ENCODE assay signal across 10 mouse cellular contexts in genomic region chr15:102248812-102249191, GRCm38 (mm10). TPM values are rescaled to one million over a fixed set of nuclear protein-coding genes. Genes with fewer than 3 reads are reported as not detected.
A peak's percentile ranks its signal among the peaks of the same experiment; 100 is the strongest.
DNase-seq lines count a peak whose midpoint lies in the region; ATAC-seq and TF ChIP-seq lines count a peak whose summit lies in the region.
"Had no signal": no experiment of that assay in that cellular context is flagged by ENCODE, and none has a peak within 500 bp of the region (broad histone marks: within the 10 kb centered on the region; RNA-seq: fewer than 3 reads in every experiment).

No protein-coding gene starts in this region.

- H3K4me3 ChIP-seq in kidney, embryonic 14.5 days (ENCODE audit: low read length), result peak overlapping the region; percentile 30; the same call in 1 of the 2 replicates
- H3K4me3 ChIP-seq in forebrain, embryonic 13.5 days, result no peak overlapping the region
- H3K4me3 ChIP-seq in liver, embryonic 11.5 days (ENCODE audit: low read depth, low read length), result no peak overlapping the region
- H3K4me3 ChIP-seq in midbrain, postnatal 0 days (ENCODE audit: low read depth, low read length), result no peak overlapping the region

- peak overlapping the region; percentile 96 for H3K27ac ChIP-seq in kidney, embryonic 14.5 days (ENCODE audit: low read depth, low read length)
- H3K27ac ChIP-seq in forebrain, embryonic 13.5 days, result no peak overlapping the region
- peak overlapping the region; percentile 81; the same call in 1 of the 2 replicates for H3K27ac ChIP-seq in liver, embryonic 11.5 days (ENCODE audit: low read depth, low read length)
- no peak overlapping the region for H3K27ac ChIP-seq in midbrain, postnatal 0 days (ENCODE audit: low read depth, low read length)

- no peak overlapping the region for H3K9ac ChIP-seq in kidney, embryonic 14.5 days (ENCODE audit: low read depth, low read length)
- H3K9ac ChIP-seq in forebrain, embryonic 13.5 days, result no peak overlapping the region
- no peak overlapping the region for H3K9ac ChIP-seq in liver, embryonic 11.5 days (ENCODE audit: low read depth, low read length)
- H3K9ac ChIP-seq in midbrain, postnatal 0 days (replicated peaks; ENCODE audit: low read length, poor library complexity, severe bottlenecking), result no peak overlapping the region

- 0 out of 2 replicates have a peak, but pooled peaks cover 3% of the 10 kb centered on the region for H3K36me3 ChIP-seq in kidney, embryonic 14.5 days (ENCODE audit: control insufficient read depth, insufficient read depth, low read length)
- no peaks in the 10 kb centered on the region for H3K36me3 ChIP-seq in forebrain, embryonic 13.5 days (ENCODE audit: poor library complexity, severe bottlenecking)
- H3K36me3 ChIP-seq in liver, embryonic 11.5 days (ENCODE audit: control insufficient read depth, insufficient read depth, low read length), result no peaks in the 10 kb centered on the region
- H3K36me3 ChIP-seq in midbrain, postnatal 0 days (ENCODE audit: insufficient read depth, low read length), result no peaks in the 10 kb centered on the region

- H3K4me2 ChIP-seq in kidney, embryonic 14.5 days (replicated peaks; ENCODE audit: low read depth, low read length), result peak overlapping the region; percentile 81
- H3K4me2 ChIP-seq in forebrain, embryonic 13.5 days, result peak overlapping the region; percentile 97; the same call in 1 of the 2 replicates
- peak overlapping the region; percentile 89; the same call in 1 of the 2 replicates for H3K4me2 ChIP-seq in liver, embryonic 11.5 days
- H3K4me2 ChIP-seq in midbrain, postnatal 0 days (ENCODE audit: low read depth, low read length, poor library complexity, severe bottlenecking), result no peak overlapping the region

- 4% methylated on average over 3 of the region's 3 CpGs for WGBS in kidney, embryonic 14.5 days
- 0% methylated on average over 2 of the region's 3 CpGs for WGBS in forebrain, embryonic 13.5 days
- 0% methylated on average over 3 of the region's 3 CpGs for WGBS in liver, embryonic 11.5 days
- WGBS in midbrain, postnatal 0 days, result 8% methylated on average over 3 of the region's 3 CpGs

- no peak for DNase-seq in kidney, adult 11 months
- DNase-seq in NIH3T3 (ENCODE audit: low read depth), result peak; percentile 89
- DNase-seq in liver, embryonic 11.5 days (ENCODE audit: low spot score), result no peak
- DNase-seq in spleen, adult 18-20 months, result no peak
- no peak for DNase-seq in adrenal gland, adult 18-20 months (ENCODE audit: low spot score in 2 of 2)
- DNase-seq in midbrain, postnatal 0 days (ENCODE audit: low spot score), result no peak

- H3K27me3 ChIP-seq in kidney, embryonic 14.5 days (ENCODE audit: control insufficient read depth, insufficient read depth, low read length), result no peaks in the 10 kb centered on the region; the same call in 1 of the 2 replicates
- peaks cover 60% of the 10 kb centered on the region for H3K27me3 ChIP-seq in forebrain, embryonic 13.5 days
- H3K27me3 ChIP-seq in liver, embryonic 11.5 days (replicated peaks; ENCODE audit: control insufficient read depth, insufficient read depth, low read length), result peaks cover 91% of the 10 kb centered on the region
- H3K27me3 ChIP-seq in midbrain, postnatal 0 days (ENCODE audit: insufficient read depth, low read length), result peaks cover 17% of the 10 kb centered on the region

- no peaks in the 10 kb centered on the region for H3K9me3 ChIP-seq in kidney, embryonic 14.5 days (ENCODE audit: control insufficient read depth, low read length)
- H3K9me3 ChIP-seq in forebrain, embryonic 13.5 days (replicated peaks), result no peaks in the 10 kb centered on the region
- H3K9me3 ChIP-seq in liver, embryonic 11.5 days (ENCODE audit: control insufficient read depth, low read length), result no peaks in the 10 kb centered on the region
- H3K9me3 ChIP-seq in midbrain, postnatal 0 days (ENCODE audit: low read length), result no peaks in the 10 kb centered on the region

- ATAC-seq in kidney, embryonic 14.5 days (ENCODE audit: low FRiP score, low TSS enrichment), result no peak
- ATAC-seq in forebrain, embryonic 13.5 days, result no peak
- ATAC-seq in liver, embryonic 11.5 days (replicated peaks; ENCODE audit: low FRiP score), result no peak
- no peak for ATAC-seq in midbrain, postnatal 0 days (ENCODE audit: low FRiP score)

- peaks cover 38% of the 10 kb centered on the region for H3K4me1 ChIP-seq in kidney, embryonic 14.5 days (ENCODE audit: control insufficient read depth, insufficient read depth, low read length)
- peaks cover 48% of the 10 kb centered on the region for H3K4me1 ChIP-seq in forebrain, embryonic 13.5 days
- peaks cover 32% of the 10 kb centered on the region for H3K4me1 ChIP-seq in liver, embryonic 11.5 days (replicated peaks; ENCODE audit: control insufficient read depth, insufficient read depth, low read length)
- peaks cover 3% of the 10 kb centered on the region; the same call in 1 of the 2 replicates for H3K4me1 ChIP-seq in midbrain, postnatal 0 days (ENCODE audit: insufficient read depth, low read length)

- no peak for TF ChIP-seq CTCF in midbrain, postnatal 0 days (IDR thresholded peaks at IDR 0.05)

RNA-seq across cellular contexts. Expression of gene Rarg, which starts 8.5 kb away (rescaled TPM):
- polyA plus RNA-seq in kidney, embryonic 14.5 days (2014; fragmentation: Nextera tagmentation; extraction: Ambion mirVana), result 17.9 and 23.9 TPM in 2 replicates
- polyA plus RNA-seq in forebrain, embryonic 13.5 days (2015; fragmentation: Nextera tagmentation; extraction: Ambion mirVana), result 3.2 and 4.2 TPM in 2 replicates
- polyA plus RNA-seq in liver, embryonic 11.5 days (2014; fragmentation: Nextera tagmentation; extraction: Ambion mirVana), result 11.1 and 11.5 TPM in 2 replicates
- 10 to 100 TPM; 21.7 to 27.2 TPM for total RNA-seq in adrenal gland, adult 18-20 months (2021)
- total RNA-seq in midbrain, postnatal 0 days (2014; rRNA removed), result 4.4 and 12.6 TPM in 2 replicates
- polyA plus RNA-seq in midbrain, postnatal 0 days (2015; fragmentation: Nextera tagmentation; extraction: Ambion mirVana), result 3.9 and 4.2 TPM in 2 replicates

RNA-seq across cellular contexts. Expression of gene Itgb7, which starts 17.1 kb away (rescaled TPM):
- polyA plus RNA-seq in kidney, embryonic 14.5 days (2014; fragmentation: Nextera tagmentation; extraction: Ambion mirVana), result 1.1 and 1.7 TPM in 2 replicates
- 0.32 and 0.48 TPM in 2 replicates for polyA plus RNA-seq in forebrain, embryonic 13.5 days (2015; fragmentation: Nextera tagmentation; extraction: Ambion mirVana)
- polyA plus RNA-seq in liver, embryonic 11.5 days (2014; fragmentation: Nextera tagmentation; extraction: Ambion mirVana), result 3.9 and 4.1 TPM in 2 replicates
- 1 to 10 TPM; 4.1 to 7.4 TPM for total RNA-seq in adrenal gland, adult 18-20 months (2021)
- total RNA-seq in midbrain, postnatal 0 days (2014; rRNA removed), result 0.88 and 1.5 TPM in 2 replicates
- 1.1 and 1.2 TPM in 2 replicates for polyA plus RNA-seq in midbrain, postnatal 0 days (2015; fragmentation: Nextera tagmentation; extraction: Ambion mirVana)

RNA-seq across cellular contexts. Expression of gene Gm9918, which starts 21.6 kb away (rescaled TPM):
- 0.37 and 0.84 TPM in 2 replicates for polyA plus RNA-seq in kidney, embryonic 14.5 days (2014; fragmentation: Nextera tagmentation; extraction: Ambion mirVana)
- 0.09 TPM in 1 of 2 replicates, not detected in the other for polyA plus RNA-seq in forebrain, embryonic 13.5 days (2015; fragmentation: Nextera tagmentation; extraction: Ambion mirVana)
- 0.13 TPM in 1 of 2 replicates, not detected in the other for polyA plus RNA-seq in liver, embryonic 11.5 days (2014; fragmentation: Nextera tagmentation; extraction: Ambion mirVana)
- under 1 TPM in 1 of 2 experiments, not detected in 1; 0.13 TPM for total RNA-seq in adrenal gland, adult 18-20 months (2021)
- total RNA-seq in midbrain, postnatal 0 days (2014; rRNA removed), result not detected in 2 replicates
- polyA plus RNA-seq in midbrain, postnatal 0 days (2015; fragmentation: Nextera tagmentation; extraction: Ambion mirVana), result not detected in 2 replicates
- polyA plus RNA-seq: liver, embryonic 16.5 days; small intestine, adult 2 months had no signal

RNA-seq across cellular contexts. Expression of gene Mfsd5, which starts 30.5 kb away (rescaled TPM):
- polyA plus RNA-seq in kidney, embryonic 14.5 days (2014; fragmentation: Nextera tagmentation; extraction: Ambion mirVana), result 53.7 and 65.3 TPM in 2 replicates
- 46.7 and 48.9 TPM in 2 replicates for polyA plus RNA-seq in forebrain, embryonic 13.5 days (2015; fragmentation: Nextera tagmentation; extraction: Ambion mirVana)
- 58.8 and 60.7 TPM in 2 replicates for polyA plus RNA-seq in liver, embryonic 11.5 days (2014; fragmentation: Nextera tagmentation; extraction: Ambion mirVana)
- total RNA-seq in adrenal gland, adult 18-20 months (2021), result 10 to 100 TPM; 32.6 to 35.2 TPM
- total RNA-seq in midbrain, postnatal 0 days (2014; rRNA removed), result 43.3 and 59.3 TPM in 2 replicates
- 63.5 and 67.3 TPM in 2 replicates for polyA plus RNA-seq in midbrain, postnatal 0 days (2015; fragmentation: Nextera tagmentation; extraction: Ambion mirVana)

RNA-seq across cellular contexts. Expression of gene Csad, which starts 44.3 kb away (rescaled TPM):
- polyA plus RNA-seq in kidney, embryonic 14.5 days (2014; fragmentation: Nextera tagmentation; extraction: Ambion mirVana), result 50.6 and 68.1 TPM in 2 replicates
- 42.7 and 46.4 TPM in 2 replicates for polyA plus RNA-seq in forebrain, embryonic 13.5 days (2015; fragmentation: Nextera tagmentation; extraction: Ambion mirVana)
- polyA plus RNA-seq in liver, embryonic 11.5 days (2014; fragmentation: Nextera tagmentation; extraction: Ambion mirVana), result 33.3 and 35.1 TPM in 2 replicates
- 100 to 1,000 TPM in 1 of 2 experiments, 10 to 100 TPM in 1; 81.7 to 106 TPM for total RNA-seq in adrenal gland, adult 18-20 months (2021)
- total RNA-seq in midbrain, postnatal 0 days (2014; rRNA removed), result 30.3 and 47.5 TPM in 2 replicates
- polyA plus RNA-seq in midbrain, postnatal 0 days (2015; fragmentation: Nextera tagmentation; extraction: Ambion mirVana), result 32.8 and 34.6 TPM in 2 replicates

Comparison
In these comparisons a context has a peak if more than half of its experiments do, and no peak if none do; other contexts are left out.
1. H3K27ac ChIP-seq: peak in kidney, embryonic 14.5 days (single experiment) and liver, embryonic 11.5 days (single experiment); none in forebrain, embryonic 13.5 days (single experiment) and midbrain, postnatal 0 days (single experiment).